Mouse (Mus musculus) CH12.LX (cell line): ENCODE results near the gene Nrp2. TPM values are rescaled to one million over a fixed set of nuclear protein-coding genes. Genes with fewer than 3 reads are reported as not detected.

Source experiments
- DNase-seq: peaks from one replicate; pipeline ENCODE4 v3.0.0-alpha.2; 2013; ENCODE audit errors: extremely low read depth
- H3K27ac ChIP-seq: 2 replicates; pipeline ENCODE4 v1.5.1; 2012; ENCODE audit warnings: low read depth, mild to moderate bottlenecking, control low read depth, moderate library complexity; ENCODE audit not compliant: insufficient read depth
- H3K27me3 ChIP-seq: replicated peaks from 2 replicates; pipeline ENCODE3; 2012; ENCODE audit warnings: inconsistent platforms
- H3K36me3 ChIP-seq, 2 experiments: replicated peaks in 1 of 2; 2 replicates each; pipeline versions ENCODE3 to v1.6.1; 2012; ENCODE audit warnings: inconsistent platforms in 1 of 2, low read length in 1 of 2, mild to moderate bottlenecking in 1 of 2, mixed read lengths in 1 of 2, moderate library complexity in 1 of 2; ENCODE audit not compliant: control insufficient read depth in 1 of 2, insufficient read depth in 1 of 2
- H3K4me1 ChIP-seq, 2 experiments: 2 replicates each; pipeline ENCODE4 v1.6.1; 2012; ENCODE audit warnings: inconsistent platforms in 1 of 2, moderate library complexity in 1 of 2; ENCODE audit not compliant: insufficient read depth in 2 of 2, control insufficient read depth in 1 of 2
- H3K4me2 ChIP-seq: 2 replicates; pipeline ENCODE4 v1.6.1; 2012; ENCODE audit warnings: low read depth, mild to moderate bottlenecking, control low read depth; ENCODE audit not compliant: poor library complexity, insufficient read depth, severe bottlenecking
- H3K4me3 ChIP-seq, 3 experiments: fragments of 150-350 bp in 1 of 3; sonication (generic) in 1 of 3; replicated peaks in 1 of 3; 2 replicates each; pipeline versions ENCODE3 to v1.5.1; 2011 to 2012; ENCODE audit warnings: low read depth in 2 of 3, low read length in 2 of 3, mild to moderate bottlenecking in 2 of 3, moderate library complexity in 2 of 3, control low read depth in 1 of 3, improper control_type of control experiment in 1 of 3, inconsistent platforms in 1 of 3, mixed read lengths in 1 of 3; ENCODE audit not compliant: poor library complexity in 1 of 3
- H3K79me2 ChIP-seq: replicated peaks from 2 replicates; pipeline ENCODE4 v1.6.1; 2012; ENCODE audit warnings: mild to moderate bottlenecking, moderate library complexity; ENCODE audit not compliant: control insufficient read depth, poor library complexity, insufficient read depth, severe bottlenecking; ENCODE audit errors: extremely low read depth
- H3K9ac ChIP-seq: 2 replicates; pipeline ENCODE4 v1.6.1; 2012; ENCODE audit warnings: low read depth, mild to moderate bottlenecking, control low read depth, moderate library complexity; ENCODE audit not compliant: insufficient read depth
- H3K9me3 ChIP-seq: replicated peaks from 2 replicates; pipeline ENCODE3; 2012; ENCODE audit warnings: low read length, inconsistent platforms, mixed read lengths
- CTCF ChIP-seq, 2 experiments: IDR thresholded peaks in 1 of 2; conservative IDR thresholded peaks in 1 of 2; 2 replicates each; pipeline ENCODE4 v1.5.1; 2011 to 2012; ENCODE audit warnings: low read depth in 2 of 2, low read length in 2 of 2, improper control_type of control experiment in 1 of 2, inconsistent platforms in 1 of 2, mild to moderate bottlenecking in 1 of 2, moderate library complexity in 1 of 2
- E2F4 ChIP-seq: IDR thresholded peaks from 2 replicates; pipeline ENCODE4 v1.6.1; 2011; ENCODE audit warnings: low read depth, low read length, improper control_type of control experiment; ENCODE audit not compliant: insufficient replicate concordance
- ETS1 ChIP-seq: conservative IDR thresholded peaks from 2 replicates; pipeline ENCODE4 v1.6.1; 2012; ENCODE audit warnings: low read depth, mild to moderate bottlenecking, inconsistent platforms, low read length, improper control_type of control experiment, moderate library complexity
- JUN ChIP-seq: IDR thresholded peaks from 2 replicates; pipeline ENCODE4 v1.6.1; 2011; ENCODE audit warnings: low read depth, mild to moderate bottlenecking, low read length, improper control_type of control experiment, moderate library complexity; ENCODE audit not compliant: insufficient read depth
- JUND ChIP-seq: conservative IDR thresholded peaks from 2 replicates; pipeline ENCODE4 v1.6.1; 2011; ENCODE audit warnings: low read depth, low read length, improper control_type of control experiment
- MAX ChIP-seq: IDR thresholded peaks from 2 replicates; pipeline ENCODE4 v1.6.1; 2011; ENCODE audit warnings: low read length, improper control_type of control experiment
- MXI1 ChIP-seq: IDR thresholded peaks from 2 replicates; pipeline ENCODE4 v1.6.1; 2011; ENCODE audit warnings: mild to moderate bottlenecking, low read depth, low read length, improper control_type of control experiment
- MYC ChIP-seq: IDR thresholded peaks from 2 replicates; pipeline ENCODE4 v1.6.1; 2011; ENCODE audit warnings: low read depth, mild to moderate bottlenecking, improper control_type of control experiment, low read length
- NELFE ChIP-seq: IDR thresholded peaks from 2 replicates; pipeline ENCODE4 v1.6.1; 2011; ENCODE audit warnings: low read depth, low read length, improper control_type of control experiment
- NRF1 ChIP-seq: IDR thresholded peaks from 2 replicates; pipeline ENCODE4 v1.6.1; 2014; ENCODE audit warnings: low read depth, mild to moderate bottlenecking, inconsistent platforms, low read length, improper control_type of control experiment, moderate library complexity
- RCOR1 ChIP-seq: conservative IDR thresholded peaks from 2 replicates; pipeline ENCODE4 v1.6.1; 2012; ENCODE audit warnings: low read depth, mild to moderate bottlenecking, inconsistent platforms, low read length, improper control_type of control experiment
- SMC3 ChIP-seq: IDR thresholded peaks from 2 replicates; pipeline ENCODE4 v1.6.1; 2011; ENCODE audit warnings: low read depth, low read length, improper control_type of control experiment
- UBTF ChIP-seq: IDR thresholded peaks from 2 replicates; pipeline ENCODE4 v1.6.1; 2012; ENCODE audit warnings: low read depth, mild to moderate bottlenecking, inconsistent platforms, low read length, improper control_type of control experiment, moderate library complexity
- ZC3H11A ChIP-seq: IDR thresholded peaks from 2 replicates; pipeline ENCODE4 v1.6.1; 2012; ENCODE audit warnings: low read depth, mild to moderate bottlenecking, inconsistent platforms, low read length, improper control_type of control experiment
- dilution Hi-C: fragments of 300-500 bp; cut with MboI; formaldehyde crosslinking; loops from 2 replicates; pipeline ENCODE4 v1.14.3; 2020; ENCODE audit warnings: low sequenced_read_pairs; ENCODE audit not compliant: extremely low pct_unique_long_range_greater_than_20kb, extremely low pct_ligation_motif_present
- in situ Hi-C: fragments of 300-500 bp; cut with MboI; formaldehyde crosslinking; loops from 3 replicates; pipeline ENCODE4 v1.14.3; 2019; ENCODE audit warnings: low sequenced_read_pairs, low pct_ligation_motif_present, low pct_unique_long_range_greater_than_20kb, mixed read lengths
- polyA plus RNA-seq: library from polyadenylated mRNA; unstranded; fragments of >175 nt; gene quantifications from 2 replicates; pipeline ENCODE4 v1.2.1, GENCODE M21; 2012; ENCODE audit warnings: low read depth; ENCODE audit not compliant: insufficient read length
- total RNA-seq, 2 experiments: library from RNA; depleted of rRNA; stranded (reverse); fragments of 300-350 nt in 1 of 2; fragments of >200 nt in 1 of 2; gene quantifications; 2 replicates each; pipeline ENCODE4 v1.2.3; 2012 to 2014

The Nrp2 gene
- total and polyA plus RNA-seq, 3 experiments: 16.4 to 24.4 (median 17.3) TPM

DNA sequence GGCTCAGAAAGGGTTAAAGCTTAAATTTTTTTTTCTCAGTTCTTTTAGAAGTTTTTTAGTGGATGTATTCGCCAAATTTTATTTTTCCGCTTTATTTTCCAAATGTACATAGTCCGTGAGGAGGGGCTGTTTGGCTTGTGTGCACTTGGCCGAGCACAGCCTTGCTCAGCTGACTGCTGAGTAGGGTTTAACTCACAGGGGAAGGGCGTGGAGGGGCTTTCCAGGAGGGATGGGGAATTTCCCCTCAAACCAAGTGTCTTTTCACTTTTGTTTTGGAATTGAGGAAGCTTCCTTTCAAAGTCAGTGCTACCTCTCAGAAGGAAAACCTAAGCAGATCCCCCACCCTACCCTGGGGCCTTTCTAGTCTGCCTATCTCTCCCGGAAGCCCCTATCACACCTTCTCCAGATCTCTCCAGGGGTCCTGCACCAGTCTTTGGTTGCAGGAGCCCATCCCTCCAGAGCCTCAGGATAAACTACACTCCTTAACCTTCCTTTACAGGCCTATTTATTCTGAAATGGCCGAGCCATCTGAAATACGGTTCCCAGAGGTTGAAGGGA, 33.4 kb downstream of the Nrp2 start (continued):
- TF ChIP-seq NRF1 (0 out of 2 replicates have a peak, but pooled peaks have one; percentile 3), NELFE (peak; percentile 11; the same call in 1 of the 2 replicates), SMC3 (peak; percentile 1; the same call in 1 of the 2 replicates)

DNA sequence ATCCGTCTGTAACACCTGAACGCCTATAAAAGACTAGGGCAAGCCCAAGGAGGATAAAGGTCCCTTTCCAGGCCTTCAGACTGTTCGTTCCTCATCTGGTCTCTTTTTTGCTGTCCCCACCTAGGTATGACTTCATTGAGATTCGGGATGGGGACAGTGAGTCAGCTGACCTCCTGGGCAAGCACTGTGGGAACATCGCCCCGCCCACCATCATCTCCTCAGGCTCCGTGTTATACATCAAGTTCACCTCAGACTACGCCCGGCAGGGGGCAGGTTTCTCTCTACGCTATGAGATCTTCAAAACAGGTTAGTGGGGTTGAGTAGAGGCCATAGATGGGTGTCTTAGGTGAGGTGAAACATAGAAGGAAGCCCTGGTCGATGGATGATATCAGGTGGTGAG, 35.1 kb downstream of the Nrp2 start:
- 0 out of 2 replicates have a peak overlapping the region, but pooled peaks have one; percentile 3 for H3K4me2 ChIP-seq
- no peak overlapping the region for H3K9ac ChIP-seq
- H3K36me3 ChIP-seq: peaks cover 0 to 49% of the 10 kb centered on the region in 2 experiments
- dilution Hi-C loops: no loop called here
- H3K4me3 ChIP-seq: no peak overlapping the region
- H3K27me3 ChIP-seq: no peaks in the 10 kb centered on the region
- H3K79me2 ChIP-seq: peaks cover 17% of the 10 kb centered on the region
- DNase-seq: no peak
- no peak for TF ChIP-seq MAX
- no peak for TF ChIP-seq MYC
- TF ChIP-seq E2F4: no peak
- TF ChIP-seq ZC3H11A: no peak
- no peak for TF ChIP-seq SMC3
- TF ChIP-seq UBTF: no peak
- H3K9me3 ChIP-seq: no peaks in the 10 kb centered on the region
- in situ Hi-C loops: no loop called here
- peak overlapping the region; percentile 96; the same call in 1 of the 2 replicates for H3K27ac ChIP-seq
- H3K4me1 ChIP-seq: peaks cover 9 to 30% of the 10 kb centered on the region in 2 experiments

DNA sequence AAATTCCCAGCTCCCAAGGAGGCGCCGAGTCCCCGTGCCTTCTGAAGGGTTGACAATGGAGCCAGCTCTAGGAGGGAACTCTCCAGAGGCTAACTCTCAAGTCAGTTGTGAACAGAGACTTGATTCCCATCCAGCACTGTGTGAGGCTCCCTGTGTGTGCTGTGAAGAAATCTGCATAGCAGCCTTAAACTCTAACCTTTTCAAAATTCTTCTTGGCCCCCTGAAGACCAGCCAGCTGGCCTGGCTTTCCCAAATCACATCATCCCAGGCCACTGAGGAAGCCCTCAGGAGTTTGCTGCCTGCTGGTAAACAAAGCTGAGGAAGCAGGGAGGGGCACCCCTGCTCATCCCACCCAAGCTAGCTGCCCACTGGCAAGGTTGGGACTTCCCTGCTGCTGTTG, 39.0 kb downstream of the Nrp2 start:
- H3K4me3 ChIP-seq: no peak overlapping the region
- H3K36me3 ChIP-seq: peaks cover 19 to 85% of the 10 kb centered on the region in 2 experiments
- no peak overlapping the region for H3K4me2 ChIP-seq
- H3K4me1 ChIP-seq: peaks cover 6 to 23% of the 10 kb centered on the region in 2 experiments; a peak in 3 of 4 replicates
- DNase-seq: no peak
- no peaks in the 10 kb centered on the region for H3K9me3 ChIP-seq
- no peaks in the 10 kb centered on the region for H3K79me2 ChIP-seq
- TF ChIP-seq ETS1 (no peak), JUND (no peak), ZC3H11A (no peak), MXI1 (no peak), RCOR1 (no peak), MYC (no peak), CTCF (conservative IDR thresholded peaks at IDR 0.05 in 1 of 2, IDR thresholded peaks at IDR 0.05 in 1 of 2; ENCODE audit: low read depth in 2 of 2, low read length in 2 of 2) (no peak), NRF1 (no peak), JUN (no peak)
- dilution Hi-C loops: no loop called here
- H3K27me3 ChIP-seq: no peaks in the 10 kb centered on the region
- in situ Hi-C loops: no loop called here
- H3K9ac ChIP-seq: no peak overlapping the region
- no peak overlapping the region for H3K27ac ChIP-seq
